Mouse (Mus musculus): ENCODE results near the gene Chchd10. TPM values are rescaled to one million over a fixed set of nuclear protein-coding genes. Genes with fewer than 3 reads are reported as not detected.
"Not testable (repeated sequence)": the region's sequence is repeated elsewhere in the genome, so short reads cannot be mapped to it uniquely, and the experiment has no call there.

Chchd10 gene
- 441 TPM for polyA plus RNA-seq (2012; fragmentation: generic; extraction: Trizol)

GRCm38 (mm10) chr10:75932891-75933290 lies at the start of gene Chchd10:
Chchd10 (plus strand) TSS chr10:75933130.
- H3K79me2 ChIP-seq (ENCODE audit: control insufficient read depth, insufficient read depth), result peaks cover 34% of the 10 kb centered on the region
- peaks cover under 1% of the 10 kb centered on the region for H3K36me3 ChIP-seq (ENCODE audit: control insufficient read depth, insufficient read depth)
- no peak for TF ChIP-seq POLR2AphosphoS2 (IDR thresholded peaks at IDR 0.05; ENCODE audit: insufficient read length, low read depth)
- no peak for TF ChIP-seq POLR2A (IDR thresholded peaks at IDR 0.05; ENCODE audit: insufficient read length, low read depth)
- TF ChIP-seq TCF3 (IDR thresholded peaks at IDR 0.05; ENCODE audit: insufficient read length, low read depth), result no peak
- TF ChIP-seq MAX (IDR thresholded peaks at IDR 0.05; ENCODE audit: low read depth), result no peak
- no peak for TF ChIP-seq SRF (IDR thresholded peaks at IDR 0.05; ENCODE audit: control insufficient read depth, insufficient read length, low read depth)
- TF ChIP-seq E2F4 (IDR thresholded peaks at IDR 0.05; ENCODE audit: insufficient read depth), result no peak
- TF ChIP-seq CEBPB (IDR thresholded peaks at IDR 0.05; ENCODE audit: insufficient read depth, poor library complexity, severe bottlenecking), result no peak
- TF ChIP-seq MYOD1 (IDR thresholded peaks at IDR 0.05; ENCODE audit: control insufficient read depth in 1 of 3, insufficient read length in 2 of 3, low read depth in 2 of 3), result no peak
- TF ChIP-seq REST (IDR thresholded peaks at IDR 0.05; ENCODE audit: insufficient read depth, insufficient read length), result no peak
- no peak for TF ChIP-seq MYOG (IDR thresholded peaks at IDR 0.05; ENCODE audit: control insufficient read depth in 1 of 3, insufficient read depth in 1 of 3, insufficient read length in 2 of 3, low read depth in 2 of 3)
- TF ChIP-seq TCF12 (IDR thresholded peaks at IDR 0.05; ENCODE audit: insufficient read depth, poor library complexity, severe bottlenecking), result no peak
- no peak for TF ChIP-seq USF1 (IDR thresholded peaks at IDR 0.05; ENCODE audit: low read depth)
- no peaks in the 10 kb centered on the region for H3K27me3 ChIP-seq (ENCODE audit: control insufficient read depth, insufficient read depth, insufficient read length)
- peak within 1 kb of the TSS; percentile 73 for H3ac ChIP-seq (ENCODE audit: control insufficient read depth, insufficient read length)
- H3K4me2 ChIP-seq (ENCODE audit: low read depth), result peak within 1 kb of the TSS; percentile 97
- H3K4me3 ChIP-seq, result peak within 1 kb of the TSS; percentile 74

- no peaks in the 10 kb centered on the region for H3K79me2 ChIP-seq (ENCODE audit: control insufficient read depth, insufficient read depth)
- no peaks in the 10 kb centered on the region for H3K36me3 ChIP-seq (ENCODE audit: control insufficient read depth, insufficient read depth)
- H3K4me3 ChIP-seq, result no peak overlapping the region
- no peak overlapping the region for H3ac ChIP-seq (ENCODE audit: control insufficient read depth, insufficient read length)
- TF ChIP-seq TCF12 (IDR thresholded peaks at IDR 0.05; ENCODE audit: insufficient read depth, poor library complexity, severe bottlenecking) (no peak), MAX (IDR thresholded peaks at IDR 0.05; ENCODE audit: low read depth) (no peak), CEBPB (IDR thresholded peaks at IDR 0.05; ENCODE audit: insufficient read depth, poor library complexity, severe bottlenecking) (no peak), TCF3 (IDR thresholded peaks at IDR 0.05; ENCODE audit: insufficient read length, low read depth) (no peak), SRF (IDR thresholded peaks at IDR 0.05; ENCODE audit: control insufficient read depth, insufficient read length, low read depth) (no peak), POLR2AphosphoS2 (IDR thresholded peaks at IDR 0.05; ENCODE audit: insufficient read length, low read depth) (no peak), MYOG (IDR thresholded peaks at IDR 0.05; ENCODE audit: control insufficient read depth in 1 of 3, insufficient read depth in 1 of 3, insufficient read length in 2 of 3, low read depth in 2 of 3) (no peak), MYOD1 (IDR thresholded peaks at IDR 0.05; ENCODE audit: control insufficient read depth in 1 of 3, insufficient read length in 2 of 3, low read depth in 2 of 3) (no peak), POLR2A (IDR thresholded peaks at IDR 0.05; ENCODE audit: insufficient read length, low read depth) (no peak), REST (IDR thresholded peaks at IDR 0.05; ENCODE audit: insufficient read depth, insufficient read length) (no peak), E2F4 (IDR thresholded peaks at IDR 0.05; ENCODE audit: insufficient read depth) (no peak), USF1 (IDR thresholded peaks at IDR 0.05; ENCODE audit: low read depth) (no peak)
- H3K27me3 ChIP-seq (ENCODE audit: control insufficient read depth, insufficient read depth, insufficient read length), result no peaks in the 10 kb centered on the region
- H3K4me2 ChIP-seq (ENCODE audit: low read depth), result no peak overlapping the region
These were observed 49.7 kb upstream of the Chchd10 start for GRCm38 (mm10) chr10:75883232-75883552.

- TF ChIP-seq MYOG (IDR thresholded peaks at IDR 0.05; ENCODE audit: control insufficient read depth in 1 of 3, insufficient read depth in 1 of 3, insufficient read length in 2 of 3, low read depth in 2 of 3) (no peak), REST (IDR thresholded peaks at IDR 0.05; ENCODE audit: insufficient read depth, insufficient read length) (no peak), CEBPB (IDR thresholded peaks at IDR 0.05; ENCODE audit: insufficient read depth, poor library complexity, severe bottlenecking) (no peak), TCF3 (IDR thresholded peaks at IDR 0.05; ENCODE audit: insufficient read length, low read depth) (no peak), POLR2AphosphoS2 (IDR thresholded peaks at IDR 0.05; ENCODE audit: insufficient read length, low read depth) (no peak), USF1 (IDR thresholded peaks at IDR 0.05; ENCODE audit: low read depth) (no peak), TCF12 (IDR thresholded peaks at IDR 0.05; ENCODE audit: insufficient read depth, poor library complexity, severe bottlenecking) (no peak)
These were observed 48.2 kb upstream of the Chchd10 start for GRCm38 (mm10) chr10:75884742-75885141.

GRCm38 (mm10) chr10:75887504-75887903 lies 45.4 kb upstream of the Chchd10 start:
- not testable (repeated sequence) for H3K27me3 ChIP-seq (ENCODE audit: control insufficient read depth, insufficient read depth, insufficient read length); H3K4me2 ChIP-seq (ENCODE audit: low read depth); H3K79me2 ChIP-seq (ENCODE audit: control insufficient read depth, insufficient read depth); H3ac ChIP-seq (ENCODE audit: control insufficient read depth, insufficient read length); H3K4me3 ChIP-seq; H3K36me3 ChIP-seq (ENCODE audit: control insufficient read depth, insufficient read depth)

More at GRCm38 (mm10) chr10:75884742-75885141, 48.2 kb upstream of the Chchd10 start:
- Histone ChIP-seq H3K27me3 (ENCODE audit: control insufficient read depth, insufficient read depth, insufficient read length) (no peaks in the 10 kb centered on the region), H3K4me3 (no peak overlapping the region), H3K36me3 (ENCODE audit: control insufficient read depth, insufficient read depth) (no peaks in the 10 kb centered on the region), H3K4me2 (ENCODE audit: low read depth) (no peak overlapping the region), H3K79me2 (ENCODE audit: control insufficient read depth, insufficient read depth) (no peaks in the 10 kb centered on the region), H3ac (ENCODE audit: control insufficient read depth, insufficient read length) (no peak overlapping the region)

- no peak overlapping the region for H3ac ChIP-seq (ENCODE audit: control insufficient read depth, insufficient read length)
- H3K4me3 ChIP-seq, result no peak overlapping the region
- no peaks in the 10 kb centered on the region for H3K27me3 ChIP-seq (ENCODE audit: control insufficient read depth, insufficient read depth, insufficient read length)
- no peak overlapping the region for H3K4me2 ChIP-seq (ENCODE audit: low read depth)
- no peaks in the 10 kb centered on the region for H3K79me2 ChIP-seq (ENCODE audit: control insufficient read depth, insufficient read depth)
- no peaks in the 10 kb centered on the region for H3K36me3 ChIP-seq (ENCODE audit: control insufficient read depth, insufficient read depth)
- TF ChIP-seq POLR2AphosphoS2 (IDR thresholded peaks at IDR 0.05; ENCODE audit: insufficient read length, low read depth) (peak; percentile 39), MYOG (IDR thresholded peaks at IDR 0.05; ENCODE audit: control insufficient read depth in 1 of 3, insufficient read depth in 1 of 3, insufficient read length in 2 of 3, low read depth in 2 of 3) (peak in 1 of 3 experiments; percentile 15), SRF (IDR thresholded peaks at IDR 0.05; ENCODE audit: control insufficient read depth, insufficient read length, low read depth) (no peak), POLR2A (IDR thresholded peaks at IDR 0.05; ENCODE audit: insufficient read length, low read depth) (no peak), USF1 (IDR thresholded peaks at IDR 0.05; ENCODE audit: low read depth) (no peak), TCF12 (IDR thresholded peaks at IDR 0.05; ENCODE audit: insufficient read depth, poor library complexity, severe bottlenecking) (no peak), MYOD1 (IDR thresholded peaks at IDR 0.05; ENCODE audit: control insufficient read depth in 1 of 3, insufficient read length in 2 of 3, low read depth in 2 of 3) (peak in 1 of 3 experiments; percentile 62)
These were observed 43.4 kb upstream of the Chchd10 start for GRCm38 (mm10) chr10:75889406-75890153.

Data from myocyte (in vitro differentiated cells).